Mouse (Mus musculus): Measurements from ENCODE around the gene Nosip. TPM values are rescaled to one million over a fixed set of nuclear protein-coding genes. Genes with fewer than 3 reads are reported as not detected.
"Not testable (repeated sequence)": the region's sequence is repeated elsewhere in the genome, so short reads cannot be mapped to it uniquely, and the experiment has no call there.

Gene Nosip
- polyA plus RNA-seq, 1 experiment from 2014 or later, result 65.7 TPM

GRCm38 (mm10) chr7:45019031-45019571 lies 43.1 kb upstream of the Nosip start:
- Histone ChIP-seq H3K4me3 (replicated peaks; ENCODE audit: low read length) (no peak overlapping the region), H3K27me3 (replicated peaks; ENCODE audit: control insufficient read depth, insufficient read depth, low read length) (0 out of 2 replicates have a peak, but pooled peaks cover 6% of the 10 kb centered on the region), H3K9me3 (ENCODE audit: control insufficient read depth, low read length) (no peaks in the 10 kb centered on the region), H3K4me2 (ENCODE audit: low read length) (no peak overlapping the region), H3K36me3 (ENCODE audit: control insufficient read depth, insufficient read depth) (no peaks in the 10 kb centered on the region), H3K27ac (ENCODE audit: low read length) (no peak overlapping the region), H3K9ac (replicated peaks; ENCODE audit: low read depth, low read length) (no peak overlapping the region), H3K4me1 (replicated peaks; ENCODE audit: control insufficient read depth, insufficient read depth, low read length) (peaks cover 27% of the 10 kb centered on the region)
- no peak for ATAC-seq
- WGBS, result 47% methylated on average over 8 of the region's 8 CpGs

GRCm38 (mm10) chr7:45020225-45020624 lies 42.0 kb upstream of the Nosip start:
- Histone ChIP-seq H3K4me2 (ENCODE audit: low read length) (no peak overlapping the region), H3K27ac (ENCODE audit: low read length) (no peak overlapping the region), H3K4me3 (replicated peaks; ENCODE audit: low read length) (no peak overlapping the region), H3K4me1 (replicated peaks; ENCODE audit: control insufficient read depth, insufficient read depth, low read length) (peaks cover 16% of the 10 kb centered on the region), H3K36me3 (ENCODE audit: control insufficient read depth, insufficient read depth) (no peaks in the 10 kb centered on the region), H3K9me3 (ENCODE audit: control insufficient read depth, low read length) (no peaks in the 10 kb centered on the region), H3K27me3 (replicated peaks; ENCODE audit: control insufficient read depth, insufficient read depth, low read length) (0 out of 2 replicates have a peak, but pooled peaks cover 6% of the 10 kb centered on the region), H3K9ac (replicated peaks; ENCODE audit: low read depth, low read length) (no peak overlapping the region)
- WGBS, result 77% methylated on average over 9 of the region's 9 CpGs
- ATAC-seq, result no peak

GRCm38 (mm10) chr7:45023711-45024110 lies 38.5 kb upstream of the Nosip start:
- WGBS, result 79% methylated on average over 5 of the region's 5 CpGs

GRCm38 (mm10) chr7:45024281-45025248 lies 37.7 kb upstream of the Nosip start:
- H3K27ac ChIP-seq (ENCODE audit: low read length), result peak overlapping the region; percentile 4; the same call in 1 of the 2 replicates
- ATAC-seq, result no peak
- WGBS, result 87% methylated on average over 15 of the region's 15 CpGs
- H3K9me3 ChIP-seq (ENCODE audit: control insufficient read depth, low read length), result no peaks in the 10 kb centered on the region
- H3K4me1 ChIP-seq (replicated peaks; ENCODE audit: control insufficient read depth, insufficient read depth, low read length), result no peaks in the 10 kb centered on the region
- H3K4me2 ChIP-seq (ENCODE audit: low read length), result no peak overlapping the region
- peaks cover 8% of the 10 kb centered on the region for H3K36me3 ChIP-seq (ENCODE audit: control insufficient read depth, insufficient read depth)
- no peak overlapping the region for H3K9ac ChIP-seq (replicated peaks; ENCODE audit: low read depth, low read length)
- no peaks in the 10 kb centered on the region for H3K27me3 ChIP-seq (replicated peaks; ENCODE audit: control insufficient read depth, insufficient read depth, low read length)
- H3K4me3 ChIP-seq (replicated peaks; ENCODE audit: low read length), result no peak overlapping the region

More at GRCm38 (mm10) chr7:45023711-45024110, 38.5 kb upstream of the Nosip start:
- ATAC-seq; H3K9me3 ChIP-seq (ENCODE audit: control insufficient read depth, low read length); H3K4me2 ChIP-seq (ENCODE audit: low read length); H3K27me3 ChIP-seq (replicated peaks; ENCODE audit: control insufficient read depth, insufficient read depth, low read length); H3K4me1 ChIP-seq (replicated peaks; ENCODE audit: control insufficient read depth, insufficient read depth, low read length); H3K27ac ChIP-seq (ENCODE audit: low read length); H3K4me3 ChIP-seq (replicated peaks; ENCODE audit: low read length); H3K36me3 ChIP-seq (ENCODE audit: control insufficient read depth, insufficient read depth); H3K9ac ChIP-seq (replicated peaks; ENCODE audit: low read depth, low read length): not testable (repeated sequence)

GRCm38 (mm10) chr7:45025601-45026220 lies 36.5 kb upstream of the Nosip start:
- WGBS, result 78% methylated on average over 8 of the region's 8 CpGs
- no peak for ATAC-seq
- peaks cover 15% of the 10 kb centered on the region for H3K36me3 ChIP-seq (ENCODE audit: control insufficient read depth, insufficient read depth)
- no peak overlapping the region for H3K9ac ChIP-seq (replicated peaks; ENCODE audit: low read depth, low read length)
- H3K9me3 ChIP-seq (ENCODE audit: control insufficient read depth, low read length), result no peaks in the 10 kb centered on the region
- no peak overlapping the region for H3K4me3 ChIP-seq (replicated peaks; ENCODE audit: low read length)
- no peaks in the 10 kb centered on the region for H3K4me1 ChIP-seq (replicated peaks; ENCODE audit: control insufficient read depth, insufficient read depth, low read length)
- no peak overlapping the region for H3K4me2 ChIP-seq (ENCODE audit: low read length)
- H3K27ac ChIP-seq (ENCODE audit: low read length), result no peak overlapping the region; the same call in 1 of the 2 replicates
- no peaks in the 10 kb centered on the region for H3K27me3 ChIP-seq (replicated peaks; ENCODE audit: control insufficient read depth, insufficient read depth, low read length)

GRCm38 (mm10) chr7:45026256-45026655 lies 36.0 kb upstream of the Nosip start:
- H3K9ac ChIP-seq (replicated peaks; ENCODE audit: low read depth, low read length), result no peak overlapping the region
- H3K27me3 ChIP-seq (replicated peaks; ENCODE audit: control insufficient read depth, insufficient read depth, low read length), result no peaks in the 10 kb centered on the region
- WGBS, result 56% methylated on average over 2 of the region's 2 CpGs
- H3K4me3 ChIP-seq (replicated peaks; ENCODE audit: low read length), result no peak overlapping the region
- no peaks in the 10 kb centered on the region for H3K9me3 ChIP-seq (ENCODE audit: control insufficient read depth, low read length)
- no peaks in the 10 kb centered on the region for H3K4me1 ChIP-seq (replicated peaks; ENCODE audit: control insufficient read depth, insufficient read depth, low read length)
- H3K27ac ChIP-seq (ENCODE audit: low read length), result no peak overlapping the region
- H3K36me3 ChIP-seq (ENCODE audit: control insufficient read depth, insufficient read depth), result peaks cover 20% of the 10 kb centered on the region
- H3K4me2 ChIP-seq (ENCODE audit: low read length), result no peak overlapping the region
- 0 out of 2 replicates have a peak, but pooled peaks have one; percentile 18 for ATAC-seq

GRCm38 (mm10) chr7:45027761-45028160 lies 34.5 kb upstream of the Nosip start:
- peaks cover 24% of the 10 kb centered on the region for H3K36me3 ChIP-seq (ENCODE audit: control insufficient read depth, insufficient read depth)
- no peaks in the 10 kb centered on the region for H3K4me1 ChIP-seq (replicated peaks; ENCODE audit: control insufficient read depth, insufficient read depth, low read length)
- no peak overlapping the region for H3K9ac ChIP-seq (replicated peaks; ENCODE audit: low read depth, low read length)
- H3K4me2 ChIP-seq (ENCODE audit: low read length), result no peak overlapping the region
- H3K27ac ChIP-seq (ENCODE audit: low read length), result no peak overlapping the region
- no peaks in the 10 kb centered on the region for H3K27me3 ChIP-seq (replicated peaks; ENCODE audit: control insufficient read depth, insufficient read depth, low read length)
- 94% methylated on average over 9 of the region's 9 CpGs for WGBS
- no peak for ATAC-seq
- H3K9me3 ChIP-seq (ENCODE audit: control insufficient read depth, low read length), result no peaks in the 10 kb centered on the region
- no peak overlapping the region for H3K4me3 ChIP-seq (replicated peaks; ENCODE audit: low read length)

- 90% methylated on average over 11 of the region's 11 CpGs for WGBS
- no peaks in the 10 kb centered on the region for H3K9me3 ChIP-seq (ENCODE audit: control insufficient read depth, low read length)
- H3K27ac ChIP-seq (ENCODE audit: low read length), result no peak overlapping the region
- no peaks in the 10 kb centered on the region for H3K4me1 ChIP-seq (replicated peaks; ENCODE audit: control insufficient read depth, insufficient read depth, low read length)
- H3K4me2 ChIP-seq (ENCODE audit: low read length), result no peak overlapping the region
- no peak overlapping the region for H3K4me3 ChIP-seq (replicated peaks; ENCODE audit: low read length)
- H3K36me3 ChIP-seq (ENCODE audit: control insufficient read depth, insufficient read depth), result peaks cover 28% of the 10 kb centered on the region
- no peak overlapping the region for H3K9ac ChIP-seq (replicated peaks; ENCODE audit: low read depth, low read length)
- H3K27me3 ChIP-seq (replicated peaks; ENCODE audit: control insufficient read depth, insufficient read depth, low read length), result no peaks in the 10 kb centered on the region
- ATAC-seq, result no peak
Measured at GRCm38 (mm10) chr7:45028351-45028750, 33.9 kb upstream of the Nosip start.

GRCm38 (mm10) chr7:45029995-45030394 lies 32.2 kb upstream of the Nosip start:
- no peaks in the 10 kb centered on the region for H3K27me3 ChIP-seq (replicated peaks; ENCODE audit: control insufficient read depth, insufficient read depth, low read length)
- H3K4me1 ChIP-seq (replicated peaks; ENCODE audit: control insufficient read depth, insufficient read depth, low read length), result no peaks in the 10 kb centered on the region
- no peak overlapping the region for H3K27ac ChIP-seq (ENCODE audit: low read length)
- H3K9ac ChIP-seq (replicated peaks; ENCODE audit: low read depth, low read length), result no peak overlapping the region
- H3K9me3 ChIP-seq (ENCODE audit: control insufficient read depth, low read length), result no peaks in the 10 kb centered on the region
- H3K4me3 ChIP-seq (replicated peaks; ENCODE audit: low read length), result no peak overlapping the region
- H3K4me2 ChIP-seq (ENCODE audit: low read length), result no peak overlapping the region
- WGBS, result 93% methylated on average over 6 of the region's 6 CpGs
- no peak for ATAC-seq
- H3K36me3 ChIP-seq (ENCODE audit: control insufficient read depth, insufficient read depth), result peaks cover 45% of the 10 kb centered on the region
